Mouse (Mus musculus) right cerebral cortex, postnatal 4 days (tissue): Measurements from ENCODE around the gene Trpc6.

Source experiments
- DNase-seq: peaks from one replicate; pipeline ENCODE4 v3.0.0-alpha.2; 2022

Trpc6 gene

DNA sequence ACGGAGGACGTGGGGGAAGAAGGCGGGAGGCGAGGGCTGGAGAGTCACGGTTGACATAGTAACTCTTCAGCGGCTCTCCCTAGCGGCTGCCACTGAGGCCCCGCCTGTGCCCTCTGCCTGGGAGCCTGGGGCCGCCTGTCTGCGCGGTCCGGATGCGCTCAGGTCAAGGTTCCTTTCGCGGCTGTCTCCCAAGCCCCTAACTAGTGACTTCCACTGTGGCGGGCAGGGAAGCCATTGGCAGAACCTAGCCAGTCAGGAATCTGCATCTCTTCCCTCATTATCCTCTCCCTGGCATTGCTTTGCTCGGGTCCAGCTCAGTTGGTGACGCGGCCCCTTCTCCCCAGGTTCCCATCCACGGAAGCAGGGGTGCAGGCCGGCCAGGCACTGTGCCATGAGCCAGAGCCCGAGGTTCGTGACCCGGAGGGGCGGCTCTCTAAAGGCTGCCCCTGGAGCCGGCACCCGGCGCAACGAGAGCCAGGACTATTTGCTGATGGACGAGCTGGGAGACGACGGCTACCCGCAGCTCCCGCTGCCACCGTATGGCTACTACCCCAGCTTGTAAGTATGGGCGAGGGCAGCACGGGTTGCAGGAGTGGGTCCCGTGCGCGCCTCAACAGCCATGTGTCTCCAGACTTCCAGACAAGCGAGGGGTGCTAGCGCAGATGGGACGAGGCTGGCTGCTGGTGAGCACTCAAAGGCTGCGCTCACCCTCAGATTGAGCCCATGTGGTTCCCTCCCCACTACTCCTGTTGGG, at the start of gene Trpc6:
Gene Trpc6, plus strand, starts transcription at position 102 of the 754 bp plus-strand sequence.
- DNase-seq: peak; percentile 19

DNA sequence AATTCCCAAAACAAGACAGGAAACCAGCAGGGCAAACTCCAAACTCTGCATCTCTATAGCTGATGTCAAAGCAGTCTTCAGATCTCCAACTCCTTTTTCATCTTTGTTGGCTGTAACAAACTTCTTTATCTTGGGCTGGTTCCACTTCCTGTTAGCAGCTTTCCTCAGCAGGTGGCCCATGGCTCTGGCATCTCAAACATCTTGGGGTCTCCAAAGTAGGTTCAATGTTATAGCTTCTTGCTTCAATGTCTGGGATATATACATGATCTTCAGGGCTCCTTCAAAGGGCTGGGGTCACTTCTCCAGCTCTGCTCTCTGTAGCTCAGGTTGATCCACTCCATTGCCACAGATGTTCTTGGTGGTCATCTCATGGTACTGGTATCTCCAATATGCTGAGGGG, 23.0 kb upstream of the Trpc6 start:
- no peak for DNase-seq

DNA sequence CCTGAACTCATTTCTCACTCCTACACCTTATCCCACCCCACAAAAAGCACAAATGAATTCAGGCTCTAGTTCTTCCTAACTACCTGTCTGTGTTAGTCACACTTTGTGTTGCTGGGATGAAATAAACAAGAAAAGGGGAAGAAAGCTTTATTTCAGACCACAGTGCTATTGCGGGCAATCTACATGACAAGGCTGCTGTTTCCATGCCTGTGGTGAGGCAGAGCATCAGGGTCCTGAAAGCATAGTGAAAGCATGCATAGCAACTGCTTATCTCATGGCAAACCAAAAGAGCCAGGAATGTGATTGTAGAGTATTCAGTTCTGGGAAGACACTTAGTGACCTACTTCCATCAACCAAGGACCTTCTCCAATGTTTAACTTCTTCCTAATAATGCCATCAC, 10.3 kb upstream of the Trpc6 start:
- no peak for DNase-seq

DNA sequence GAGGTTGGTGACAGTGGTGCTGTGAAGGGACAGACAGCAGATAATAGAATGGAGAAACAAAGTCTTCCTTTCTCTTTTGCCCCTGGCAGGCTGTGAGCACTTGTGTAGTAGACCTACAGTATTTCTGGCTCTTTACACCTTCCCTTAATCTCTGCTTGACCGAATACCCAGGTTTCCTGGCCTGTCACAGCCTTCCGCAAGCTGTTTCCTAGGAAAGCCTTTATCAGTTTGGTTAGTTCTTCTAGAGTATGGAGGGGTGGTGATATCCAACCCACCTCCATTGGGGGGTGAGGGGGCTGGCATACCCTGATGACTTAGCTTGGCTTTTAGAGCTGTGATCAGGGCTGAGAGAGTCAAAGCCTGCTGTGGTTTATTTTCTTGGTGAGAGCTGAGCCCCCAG, 1.3 kb downstream of the Trpc6 start:
- no peak for DNase-seq

DNA sequence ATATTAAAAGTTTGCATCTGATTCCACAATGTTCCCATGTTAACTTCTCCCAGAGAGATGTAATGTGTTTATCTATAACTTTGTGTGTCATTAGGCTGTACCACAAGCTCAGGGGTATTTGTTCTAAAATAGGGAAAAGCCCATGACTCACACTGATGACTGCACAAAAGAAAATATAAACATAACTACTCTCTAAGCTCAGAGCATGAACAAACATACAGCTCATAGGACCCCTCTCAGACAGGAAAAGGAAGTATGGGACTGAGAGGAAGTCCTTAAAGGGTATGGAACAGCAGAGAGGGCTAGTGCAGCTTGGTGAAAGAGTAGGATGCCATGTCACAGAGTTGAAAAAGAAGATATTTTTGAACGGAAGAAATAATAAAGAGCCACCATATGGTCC, 14.6 kb downstream of the Trpc6 start:
- no peak for DNase-seq

DNA sequence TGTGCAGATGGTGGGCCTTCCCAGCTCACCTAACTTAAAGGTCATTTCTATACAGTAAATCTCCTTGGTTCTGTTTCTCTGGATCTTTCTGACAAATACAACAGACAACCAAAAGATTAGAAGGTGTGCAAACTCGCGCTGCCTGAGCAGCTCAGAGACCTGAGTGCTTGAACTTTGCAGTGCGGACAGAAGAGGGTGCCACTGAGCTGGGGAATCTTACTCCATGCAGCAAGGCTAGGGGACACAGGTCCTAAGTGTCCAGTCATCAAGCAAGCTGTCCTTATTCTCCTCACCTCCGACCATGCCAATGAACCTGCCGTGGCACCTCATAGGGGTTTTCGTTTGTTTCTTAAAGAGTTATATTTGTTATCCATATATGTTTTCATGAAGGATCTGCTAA, 48.7 kb downstream of the Trpc6 start:
- DNase-seq: peak; percentile 5

DNA sequence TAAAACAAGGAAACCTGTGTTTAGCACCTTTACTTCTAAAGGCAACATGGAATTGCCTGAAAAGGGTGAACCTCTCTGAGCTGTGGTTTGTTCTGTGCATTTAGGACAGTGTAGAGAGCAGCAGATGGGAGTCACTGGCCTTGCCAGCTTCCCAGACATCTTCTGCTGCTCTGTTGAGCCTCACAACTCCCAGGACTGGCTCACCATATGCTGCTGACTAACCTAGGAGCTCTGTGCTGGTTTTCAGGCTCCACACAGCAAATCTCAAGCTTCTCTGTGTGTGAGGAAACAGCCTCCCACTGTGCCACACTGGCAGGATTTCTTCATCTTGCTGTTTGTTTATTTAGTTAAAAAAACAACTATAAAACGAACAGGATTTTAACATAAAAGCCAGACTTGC, 53.1 kb downstream of the Trpc6 start:
- no peak for DNase-seq

DNA sequence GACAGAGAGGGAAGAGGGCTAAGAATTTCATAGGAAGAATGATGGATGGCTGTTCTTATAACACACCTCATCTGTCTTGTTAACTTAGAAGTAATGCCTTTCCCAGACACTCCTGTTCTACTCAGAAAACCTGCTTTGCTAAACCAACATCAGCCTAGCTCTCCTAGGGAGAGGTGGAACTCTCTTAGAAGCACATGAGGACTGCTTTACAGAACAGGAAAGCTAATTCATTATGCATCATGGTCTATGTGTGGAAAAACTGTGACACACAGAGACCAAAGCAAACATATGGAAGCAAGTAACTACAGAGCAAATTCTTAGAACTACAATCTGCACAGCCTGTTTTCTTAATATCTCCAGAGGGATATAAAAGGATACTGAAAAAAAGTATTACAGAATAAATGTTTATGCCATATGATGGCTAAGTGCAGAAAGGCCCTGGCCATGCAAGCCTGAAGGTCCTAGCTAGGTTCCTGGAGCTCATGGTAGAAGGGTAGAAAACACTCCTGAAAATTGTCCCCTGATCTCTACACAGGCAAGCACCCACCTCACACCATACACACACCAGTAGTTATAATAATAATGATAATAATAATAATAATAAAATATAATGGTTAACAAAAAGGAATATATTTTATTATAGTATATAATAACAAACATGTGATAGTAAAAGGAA, 63.0 kb downstream of the Trpc6 start:
- DNase-seq: no peak

DNA sequence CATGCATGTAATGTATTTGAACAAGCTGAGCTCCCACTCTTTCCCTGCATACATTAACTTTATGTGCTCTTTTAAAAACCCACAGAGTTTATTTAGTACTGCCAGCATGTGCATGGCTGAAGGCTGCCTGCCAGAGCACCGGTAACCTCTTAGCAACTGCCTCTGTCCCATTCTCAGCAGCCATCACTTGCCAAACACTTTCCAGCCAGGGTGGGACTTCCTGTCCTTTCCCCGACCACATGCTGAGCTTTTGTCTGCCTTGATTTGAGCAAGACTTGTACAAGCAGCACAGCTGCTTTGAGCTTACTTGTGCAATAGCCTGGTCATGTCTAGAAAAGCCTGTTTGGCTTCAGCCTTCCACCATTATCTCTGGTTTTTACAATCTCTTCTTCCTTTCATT, 90.4 kb downstream of the Trpc6 start:
- peak; percentile 6 for DNase-seq

DNA sequence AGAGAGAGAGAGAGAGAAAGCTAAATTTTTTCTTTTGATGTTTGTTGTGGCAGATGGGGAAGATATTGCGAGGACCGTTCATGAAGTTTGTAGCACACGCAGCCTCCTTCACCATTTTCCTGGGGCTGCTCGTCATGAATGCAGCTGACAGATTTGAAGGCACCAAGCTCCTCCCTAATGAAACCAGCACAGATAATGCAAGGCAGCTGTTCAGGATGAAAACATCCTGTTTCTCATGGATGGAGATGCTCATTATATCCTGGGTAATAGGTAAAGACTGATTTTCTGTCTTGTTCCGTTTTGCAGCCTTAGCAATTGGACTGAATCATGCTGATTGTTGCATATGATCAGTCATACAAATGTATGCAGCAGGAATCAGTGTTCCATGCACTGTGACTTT, 99.5 kb downstream of the Trpc6 start:
- DNase-seq: no peak

DNA sequence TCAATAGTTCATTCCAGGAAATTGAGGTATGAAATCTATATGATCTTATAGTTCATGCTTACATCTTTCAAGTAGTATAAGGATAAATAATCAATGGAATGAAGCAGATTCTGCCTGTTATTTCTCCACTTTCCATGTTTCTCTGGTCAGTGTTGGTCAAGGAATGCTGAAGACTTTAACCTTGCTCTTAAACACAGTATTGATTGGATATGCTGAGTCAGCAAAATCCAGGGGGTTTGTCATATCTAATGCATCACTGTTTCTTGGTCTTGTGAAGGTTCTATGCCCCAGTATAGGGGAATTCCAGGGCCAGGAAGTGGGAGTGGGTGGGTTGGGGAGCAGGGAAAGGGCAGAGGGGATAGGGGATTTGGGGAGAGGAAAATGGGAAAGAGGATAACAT, 111.4 kb downstream of the Trpc6 start:
- DNase-seq: no peak

DNA sequence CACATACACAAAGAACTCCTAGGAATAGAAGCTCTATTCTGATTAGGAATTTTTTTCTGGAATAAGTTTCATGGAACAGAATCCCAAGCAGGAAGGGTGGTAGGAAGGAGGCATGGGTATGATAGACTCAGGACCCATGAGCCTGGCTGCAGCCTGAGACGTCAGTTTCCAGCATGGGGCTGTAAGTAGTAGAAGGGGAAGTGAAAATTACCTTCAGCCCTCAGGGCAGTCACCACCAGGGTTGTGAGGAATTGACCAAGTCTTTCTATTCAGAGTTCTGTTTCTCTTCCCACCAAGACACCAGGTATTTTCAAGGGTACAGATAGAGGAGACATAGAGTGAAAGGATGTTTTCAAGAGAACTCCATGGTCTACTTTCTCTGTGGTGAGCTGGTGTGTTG, 129.0 kb downstream of the Trpc6 start:
- DNase-seq: no peak

DNA sequence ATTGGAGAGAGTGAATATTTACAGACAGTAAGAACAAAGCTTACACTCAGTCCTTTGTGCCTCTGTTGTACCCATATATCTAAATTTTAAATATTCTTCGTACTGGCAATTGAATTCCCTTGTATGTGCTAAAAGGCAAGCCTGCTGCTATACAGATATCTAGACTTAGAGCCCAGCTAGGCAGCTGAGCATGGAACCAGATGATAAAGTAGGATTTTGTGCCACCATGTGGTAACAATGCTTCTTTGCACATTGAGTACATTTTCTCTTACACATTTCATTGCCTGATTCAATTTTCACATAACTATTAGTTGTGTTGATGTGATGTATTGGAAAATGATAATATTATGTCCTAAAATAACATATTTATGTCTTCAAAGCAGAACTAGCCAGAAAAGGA, 132.7 kb downstream of the Trpc6 start:
- DNase-seq: no peak

DNA sequence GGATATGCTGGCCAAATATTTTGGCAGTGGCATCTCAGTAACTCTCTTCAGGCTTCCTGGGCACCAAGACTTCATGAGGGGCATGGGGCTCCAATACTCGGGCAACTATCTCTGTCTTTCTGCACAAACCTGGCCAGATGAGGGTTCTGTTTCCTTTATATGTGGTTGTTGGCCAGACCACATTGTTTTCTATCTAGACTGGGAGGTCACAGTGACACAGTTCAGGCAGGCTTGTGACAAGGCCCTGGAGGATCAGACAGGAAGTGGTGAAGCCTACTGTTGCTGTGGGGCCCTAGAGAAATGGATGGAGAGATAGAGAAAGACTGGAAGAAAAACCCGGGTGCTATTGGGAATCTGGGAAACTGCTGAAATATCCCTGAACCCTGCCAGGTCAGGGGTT, 149.2 kb downstream of the Trpc6 start:
- DNase-seq: no peak

DNA sequence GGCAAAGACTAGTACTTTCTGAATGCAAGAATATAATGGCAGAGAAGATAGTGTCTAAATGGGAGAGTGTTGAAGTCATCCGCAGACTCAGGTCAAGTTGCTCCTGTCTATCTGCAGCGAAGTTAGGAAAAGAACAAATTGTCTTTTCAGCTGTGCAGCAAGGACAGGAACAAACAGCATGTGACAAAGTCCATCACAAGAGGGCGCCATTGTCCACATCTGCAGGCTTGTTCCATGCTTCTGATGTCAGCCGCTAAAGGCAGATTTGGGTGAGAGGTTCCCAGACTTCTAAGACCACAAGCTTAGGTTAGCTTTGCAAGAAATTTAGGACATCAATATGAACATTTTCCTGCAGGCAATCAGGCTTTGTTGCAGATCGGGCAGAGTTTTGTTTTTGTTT, 156.7 kb downstream of the Trpc6 start:
- DNase-seq: peak; percentile 90

DNA sequence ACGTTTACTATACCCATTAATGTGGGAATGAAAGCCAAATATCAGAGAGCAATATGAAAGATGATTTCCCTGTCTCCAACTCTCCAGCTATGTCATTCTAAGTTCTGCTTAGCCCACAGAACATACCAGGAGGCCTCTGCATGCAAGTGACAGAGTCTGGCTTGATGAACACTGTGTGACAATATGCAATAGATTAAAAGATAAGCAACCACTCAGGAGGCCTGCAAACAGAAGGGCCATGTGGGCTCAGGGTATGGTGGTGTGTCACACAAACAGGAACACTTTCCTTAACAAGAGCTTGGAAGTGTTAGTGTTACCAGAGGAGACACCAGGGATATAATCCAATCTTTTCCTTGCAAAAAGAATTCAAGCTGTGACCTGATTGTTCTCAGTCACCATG, 159.6 kb downstream of the Trpc6 start:
- no peak for DNase-seq

DNA sequence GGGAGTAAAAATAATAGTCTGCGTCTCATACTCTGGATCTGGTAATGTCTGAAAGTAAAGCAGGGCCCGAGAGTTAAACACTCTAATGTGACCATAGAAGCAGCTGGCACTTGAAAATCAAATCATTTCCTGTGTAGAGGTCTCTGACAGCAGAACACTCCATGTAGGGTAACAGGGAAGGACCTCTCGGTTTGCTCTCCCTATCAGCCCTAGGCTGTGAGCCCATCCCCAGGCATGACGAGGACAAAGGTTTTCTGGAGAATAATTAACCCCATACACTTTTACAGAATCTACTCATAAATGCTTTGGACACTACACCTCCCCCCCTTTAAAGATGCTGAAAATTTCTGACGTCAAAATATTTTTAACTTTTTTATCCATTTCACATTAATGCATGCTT, 160.0 kb downstream of the Trpc6 start:
- no peak for DNase-seq

DNA sequence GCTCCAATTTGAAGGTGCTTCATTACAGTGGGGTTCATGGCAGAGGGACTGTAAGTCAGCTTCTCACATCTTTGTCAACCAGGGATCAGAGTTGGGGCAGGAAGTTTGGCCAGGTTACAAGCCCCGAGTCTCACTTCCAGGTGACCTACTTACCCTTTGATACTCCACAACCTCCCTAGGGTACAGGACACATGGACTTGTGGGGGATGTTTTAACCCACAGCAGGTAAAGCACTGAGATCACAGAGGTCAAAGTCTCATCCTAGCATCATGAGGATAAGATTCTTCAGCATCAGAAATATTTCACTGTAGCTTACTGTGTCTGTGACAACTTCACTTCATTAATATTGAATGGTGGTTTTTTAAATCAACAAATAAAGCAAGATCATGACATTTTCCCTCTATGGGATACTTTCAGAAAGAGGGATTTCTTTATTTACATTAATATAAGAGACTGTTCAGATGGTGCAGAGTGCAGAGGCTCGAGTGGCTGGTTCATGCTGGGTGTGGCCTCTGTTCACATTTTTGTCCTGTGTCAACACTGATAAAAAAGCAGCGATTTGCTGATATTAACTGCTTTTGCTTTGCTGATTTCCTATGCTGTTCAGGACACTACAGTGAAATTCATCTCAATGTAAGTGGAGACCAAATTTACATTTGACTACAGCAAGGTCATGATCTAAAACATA, 166.3 kb downstream of the Trpc6 start:
- DNase-seq: no peak

DNA sequence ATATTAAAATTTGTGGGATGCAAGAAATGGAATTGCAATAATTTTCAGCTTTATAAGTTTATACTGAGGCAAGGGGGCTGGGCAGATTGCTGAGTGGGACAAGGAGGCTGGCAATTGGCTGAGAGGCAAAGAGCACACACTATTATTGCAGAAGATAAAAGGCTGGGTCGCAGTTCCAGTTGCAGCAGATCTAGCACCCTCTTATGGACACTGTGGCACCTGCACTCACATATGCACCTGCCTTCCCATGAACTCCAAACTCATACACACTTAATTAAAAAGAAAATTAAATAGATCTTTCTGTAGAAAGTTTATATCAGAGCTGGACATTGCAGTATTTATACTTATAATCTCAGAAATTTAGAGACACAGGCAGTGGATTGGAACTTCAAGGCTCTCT, 175.1 kb downstream of the Trpc6 start:
- no peak for DNase-seq

DNA sequence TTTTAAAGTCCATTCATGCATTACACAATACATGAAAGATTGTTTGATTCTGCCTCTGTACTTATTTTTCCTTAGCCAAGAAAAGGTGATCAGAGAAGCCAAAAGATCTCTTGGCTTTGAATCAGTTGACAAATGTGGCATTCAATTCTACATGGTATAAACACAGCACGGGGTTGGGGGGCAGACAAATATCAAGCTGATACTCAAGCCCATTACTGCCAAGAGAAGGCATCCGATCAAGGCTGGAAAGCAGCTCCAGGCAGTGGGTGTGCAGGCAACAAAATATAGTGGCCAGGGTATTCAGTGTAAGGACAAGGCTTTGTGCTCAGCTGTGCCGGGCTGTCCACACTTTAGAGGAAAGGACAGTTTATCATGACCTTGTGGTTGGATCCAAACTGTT, 185.1 kb downstream of the Trpc6 start:
- no peak for DNase-seq
